Mouse (Mus musculus): Measurements from ENCODE around the gene Vmn1r208. TPM values are rescaled to one million over a fixed set of nuclear protein-coding genes. Genes with fewer than 3 reads are reported as not detected.
"Not testable (repeated sequence)": the region's sequence is repeated elsewhere in the genome, so short reads cannot be mapped to it uniquely, and the experiment has no call there.

Vmn1r208 gene
- not detected in 2 replicates for polyA plus RNA-seq (2015; fragmentation: Nextera tagmentation; extraction: Ambion mirVana)

GRCm38 (mm10) chr13:22777300-22777699 is at the start of gene Vmn1r208:
TSS of gene Vmn1r208 (minus strand) at chr13:22777400.
- H3K9ac ChIP-seq (ENCODE audit: low read length); H3K4me3 ChIP-seq (ENCODE audit: low read length); H3K27me3 ChIP-seq (ENCODE audit: control insufficient read depth, insufficient read depth, low read length); H3K36me3 ChIP-seq (ENCODE audit: control insufficient read depth, insufficient read depth); H3K27ac ChIP-seq (ENCODE audit: low read length); H3K9me3 ChIP-seq (replicated peaks; ENCODE audit: control insufficient read depth, low read length); H3K4me2 ChIP-seq (ENCODE audit: low read depth, low read length); H3K4me1 ChIP-seq (ENCODE audit: control insufficient read depth, insufficient read depth, low read length); ATAC-seq (replicated peaks; ENCODE audit: extremely low read depth, insufficient read depth, low FRiP score): not testable (repeated sequence)
- no CpG with 5 or more reads among the region's 7 CpGs for WGBS

GRCm38 (mm10) chr13:22821601-22822000 is 44.4 kb upstream of the Vmn1r208 start:
- H3K4me2 ChIP-seq (ENCODE audit: low read depth, low read length); H3K9me3 ChIP-seq (replicated peaks; ENCODE audit: control insufficient read depth, low read length); ATAC-seq (replicated peaks; ENCODE audit: extremely low read depth, insufficient read depth, low FRiP score); H3K27ac ChIP-seq (ENCODE audit: low read length); H3K9ac ChIP-seq (ENCODE audit: low read length); H3K36me3 ChIP-seq (ENCODE audit: control insufficient read depth, insufficient read depth); H3K27me3 ChIP-seq (ENCODE audit: control insufficient read depth, insufficient read depth, low read length); H3K4me1 ChIP-seq (ENCODE audit: control insufficient read depth, insufficient read depth, low read length); H3K4me3 ChIP-seq (ENCODE audit: low read length): not testable (repeated sequence)
- 64% methylated on average over 1 of the region's 1 CpGs for WGBS

- not testable (repeated sequence) for H3K9ac ChIP-seq (ENCODE audit: low read length); ATAC-seq (replicated peaks; ENCODE audit: extremely low read depth, insufficient read depth, low FRiP score); H3K27ac ChIP-seq (ENCODE audit: low read length); H3K27me3 ChIP-seq (ENCODE audit: control insufficient read depth, insufficient read depth, low read length); H3K36me3 ChIP-seq (ENCODE audit: control insufficient read depth, insufficient read depth); H3K4me2 ChIP-seq (ENCODE audit: low read depth, low read length); H3K9me3 ChIP-seq (replicated peaks; ENCODE audit: control insufficient read depth, low read length); H3K4me1 ChIP-seq (ENCODE audit: control insufficient read depth, insufficient read depth, low read length); H3K4me3 ChIP-seq (ENCODE audit: low read length)
These were observed 32.4 kb upstream of the Vmn1r208 start, which contains the start of gene Vmn1r209 for GRCm38 (mm10) chr13:22809582-22809981. TSS of gene Vmn1r209 (minus strand) at chr13:22809682.

- H3K4me3 ChIP-seq (ENCODE audit: low read length); H3K9me3 ChIP-seq (replicated peaks; ENCODE audit: control insufficient read depth, low read length); H3K27ac ChIP-seq (ENCODE audit: low read length); H3K9ac ChIP-seq (ENCODE audit: low read length); H3K36me3 ChIP-seq (ENCODE audit: control insufficient read depth, insufficient read depth); H3K4me1 ChIP-seq (ENCODE audit: control insufficient read depth, insufficient read depth, low read length); H3K4me2 ChIP-seq (ENCODE audit: low read depth, low read length); ATAC-seq (replicated peaks; ENCODE audit: extremely low read depth, insufficient read depth, low FRiP score); H3K27me3 ChIP-seq (ENCODE audit: control insufficient read depth, insufficient read depth, low read length): not testable (repeated sequence)
- 71% methylated on average over 3 of the region's 3 CpGs for WGBS
These were observed 10.9 kb upstream of the Vmn1r208 start for GRCm38 (mm10) chr13:22788096-22788495.

GRCm38 (mm10) chr13:22784159-22784558 is 7.0 kb upstream of the Vmn1r208 start:
- not testable (repeated sequence) for H3K4me3 ChIP-seq (ENCODE audit: low read length); H3K9me3 ChIP-seq (replicated peaks; ENCODE audit: control insufficient read depth, low read length); H3K27ac ChIP-seq (ENCODE audit: low read length); ATAC-seq (replicated peaks; ENCODE audit: extremely low read depth, insufficient read depth, low FRiP score); H3K4me1 ChIP-seq (ENCODE audit: control insufficient read depth, insufficient read depth, low read length); H3K9ac ChIP-seq (ENCODE audit: low read length); H3K4me2 ChIP-seq (ENCODE audit: low read depth, low read length); H3K36me3 ChIP-seq (ENCODE audit: control insufficient read depth, insufficient read depth); H3K27me3 ChIP-seq (ENCODE audit: control insufficient read depth, insufficient read depth, low read length)

GRCm38 (mm10) chr13:22771592-22771991 is 5.6 kb downstream of the Vmn1r208 start:
- not testable (repeated sequence) for H3K4me3 ChIP-seq (ENCODE audit: low read length); H3K4me2 ChIP-seq (ENCODE audit: low read depth, low read length); H3K27me3 ChIP-seq (ENCODE audit: control insufficient read depth, insufficient read depth, low read length); H3K36me3 ChIP-seq (ENCODE audit: control insufficient read depth, insufficient read depth); H3K9me3 ChIP-seq (replicated peaks; ENCODE audit: control insufficient read depth, low read length); H3K27ac ChIP-seq (ENCODE audit: low read length); ATAC-seq (replicated peaks; ENCODE audit: extremely low read depth, insufficient read depth, low FRiP score); H3K9ac ChIP-seq (ENCODE audit: low read length); H3K4me1 ChIP-seq (ENCODE audit: control insufficient read depth, insufficient read depth, low read length)
- WGBS: 50% methylated on average over 1 of the region's 2 CpGs

GRCm38 (mm10) chr13:22747524-22747923 is 29.7 kb downstream of the Vmn1r208 start:
- Histone ChIP-seq H3K4me1 (ENCODE audit: control insufficient read depth, insufficient read depth, low read length) (no peaks in the 10 kb centered on the region), H3K36me3 (ENCODE audit: control insufficient read depth, insufficient read depth) (no peaks in the 10 kb centered on the region), H3K9me3 (replicated peaks; ENCODE audit: control insufficient read depth, low read length) (no peaks in the 10 kb centered on the region), H3K4me2 (ENCODE audit: low read depth, low read length) (no peak overlapping the region), H3K4me3 (ENCODE audit: low read length) (no peak overlapping the region), H3K9ac (ENCODE audit: low read length) (no peak overlapping the region), H3K27me3 (ENCODE audit: control insufficient read depth, insufficient read depth, low read length) (no peaks in the 10 kb centered on the region), H3K27ac (ENCODE audit: low read length) (no peak overlapping the region)
- ATAC-seq (replicated peaks; ENCODE audit: extremely low read depth, insufficient read depth, low FRiP score): no peak

GRCm38 (mm10) chr13:22729529-22729928 is 47.7 kb downstream of the Vmn1r208 start, which contains the start of gene Vmn1r207-ps:
TSS of gene Vmn1r207-ps (minus strand) at chr13:22729629.
- not testable (repeated sequence) for H3K9me3 ChIP-seq (replicated peaks; ENCODE audit: control insufficient read depth, low read length); H3K4me2 ChIP-seq (ENCODE audit: low read depth, low read length); H3K4me3 ChIP-seq (ENCODE audit: low read length); ATAC-seq (replicated peaks; ENCODE audit: extremely low read depth, insufficient read depth, low FRiP score); H3K9ac ChIP-seq (ENCODE audit: low read length); H3K27ac ChIP-seq (ENCODE audit: low read length); H3K4me1 ChIP-seq (ENCODE audit: control insufficient read depth, insufficient read depth, low read length); H3K36me3 ChIP-seq (ENCODE audit: control insufficient read depth, insufficient read depth); H3K27me3 ChIP-seq (ENCODE audit: control insufficient read depth, insufficient read depth, low read length)

All from heart, embryonic 16.5 days (tissue).